Mouse (Mus musculus) heart, embryonic 16.5 days (tissue): ENCODE data around the gene Cst6. TPM values are rescaled to one million over a fixed set of nuclear protein-coding genes. Genes with fewer than 3 reads are reported as not detected.
"Not testable (repeated sequence)": the region's sequence is repeated elsewhere in the genome, so short reads cannot be mapped to it uniquely, and the experiment has no call there.

Experiments
- ATAC-seq: fragments of 200-750 bp; cut with Nextera tagmentation; replicated peaks from 2 replicates; pipeline ENCODE4 v1.8.0; 2017; ENCODE audit warnings: moderate number of reproducible peaks; ENCODE audit not compliant: insufficient read depth, low FRiP score; ENCODE audit errors: extremely low read depth
- H3K27ac ChIP-seq: fragments of 300-500 bp; sonication (generic); 2 replicates; pipeline ENCODE4 v1.5.1; 2014; ENCODE audit warnings: mild to moderate bottlenecking, low read length, control low read depth, moderate library complexity
- H3K27me3 ChIP-seq: fragments of 300-500 bp; sonication (generic); 2 replicates; pipeline ENCODE4 v1.6.1; 2014; ENCODE audit warnings: low read length, mixed read lengths; ENCODE audit not compliant: control insufficient read depth, insufficient read depth
- H3K36me3 ChIP-seq: fragments of 300-500 bp; sonication (generic); 2 replicates; pipeline ENCODE4 v1.6.1; 2014; ENCODE audit not compliant: control insufficient read depth, insufficient read depth
- H3K4me1 ChIP-seq: fragments of 300-500 bp; sonication (generic); 2 replicates; pipeline ENCODE4 v1.6.1; 2014; ENCODE audit warnings: low read length, mixed read lengths; ENCODE audit not compliant: control insufficient read depth, insufficient read depth
- H3K4me2 ChIP-seq: fragments of 300-500 bp; sonication (generic); 2 replicates; pipeline ENCODE4 v1.6.1; 2014; ENCODE audit warnings: low read depth, mild to moderate bottlenecking, control low read depth, low read length
- H3K4me3 ChIP-seq: fragments of 300-500 bp; sonication (generic); 2 replicates; pipeline ENCODE4 v1.5.1; 2014; ENCODE audit warnings: mild to moderate bottlenecking, control low read depth, low read length
- H3K9ac ChIP-seq: fragments of 300-500 bp; sonication (generic); 2 replicates; pipeline ENCODE4 v1.6.1; 2014; ENCODE audit warnings: low read length, control low read depth
- H3K9me3 ChIP-seq: fragments of 300-500 bp; sonication (generic); replicated peaks from 2 replicates; pipeline ENCODE4 v1.6.1; 2016; ENCODE audit warnings: low read length; ENCODE audit not compliant: control insufficient read depth
- WGBS: fragments of 180-500 bp; shearing (Covaris S2); extraction: QIAGEN DNeasy Blood & Tissue Kit; methylation state at CpG from one replicate; pipeline ENCODE4 v1.1.7; 2014; 5-methylcytosine and 5-hydroxymethylcytosine counted together
- polyA plus RNA-seq: library from polyadenylated mRNA; unstranded; fragments of >200 nt; fragmentation: Nextera tagmentation; extraction: Ambion mirVana; gene quantifications from 2 replicates; pipeline ENCODE4 v1.2.1, GENCODE M21; 2015

Gene Cst6
- 1.00 and 2.1 TPM in 2 replicates for polyA plus RNA-seq

GRCm38 (mm10) chr19:5349502-5349873 is at the start of gene Cst6:
TSS of gene Cst6 (minus strand) at chr19:5349574.
- Histone ChIP-seq H3K4me2 (peak within 1 kb of the TSS; percentile 89), H3K9ac (peak within 1 kb of the TSS; percentile 74), H3K4me3 (peak within 1 kb of the TSS; percentile 55)
- ATAC-seq, H3K36me3 ChIP-seq, H3K27ac ChIP-seq, H3K9me3 ChIP-seq, H3K27me3 ChIP-seq, H3K4me1 ChIP-seq: not testable (repeated sequence)
- 64% methylated on average over 6 of the region's 6 CpGs for WGBS

- H3K9ac ChIP-seq, result no peak overlapping the region
- no peak overlapping the region for H3K4me2 ChIP-seq
- H3K27ac ChIP-seq, result no peak overlapping the region
- H3K4me1 ChIP-seq, result peaks cover 5% of the 10 kb centered on the region
- WGBS, result 66% methylated on average over 4 of the region's 4 CpGs
- no peak for ATAC-seq
- H3K36me3 ChIP-seq, result no peaks in the 10 kb centered on the region
- H3K4me3 ChIP-seq, result no peak overlapping the region
- no peaks in the 10 kb centered on the region for H3K27me3 ChIP-seq
- H3K9me3 ChIP-seq, result no peaks in the 10 kb centered on the region
These were observed 46.0 kb upstream of the Cst6 start for GRCm38 (mm10) chr19:5395371-5395770.

GRCm38 (mm10) chr19:5394168-5394567 is 44.8 kb upstream of the Cst6 start:
- WGBS, result 47% methylated on average over 10 of the region's 10 CpGs
- no peak overlapping the region for H3K4me2 ChIP-seq
- no peak overlapping the region for H3K9ac ChIP-seq

GRCm38 (mm10) chr19:5392892-5393291 is 43.5 kb upstream of the Cst6 start:
- no peak overlapping the region for H3K9ac ChIP-seq
- WGBS, result 23% methylated on average over 4 of the region's 4 CpGs
- no peaks in the 10 kb centered on the region for H3K9me3 ChIP-seq

More at GRCm38 (mm10) chr19:5394168-5394567, 44.8 kb upstream of the Cst6 start:
- Histone ChIP-seq H3K36me3 (no peaks in the 10 kb centered on the region), H3K4me3 (no peak overlapping the region), H3K4me1 (peaks cover 17% of the 10 kb centered on the region), H3K27ac (no peak overlapping the region), H3K9me3 (no peaks in the 10 kb centered on the region), H3K27me3 (no peaks in the 10 kb centered on the region)
- no peak for ATAC-seq

GRCm38 (mm10) chr19:5390416-5390815 is 41.0 kb upstream of the Cst6 start:
- ATAC-seq, result no peak
- no peaks in the 10 kb centered on the region for H3K9me3 ChIP-seq
- no peaks in the 10 kb centered on the region for H3K27me3 ChIP-seq
- peak overlapping the region; percentile 99 for H3K4me3 ChIP-seq
- peak overlapping the region; percentile 88 for H3K27ac ChIP-seq
- WGBS, result 43% methylated on average over 8 of the region's 8 CpGs
- peaks cover 32% of the 10 kb centered on the region for H3K4me1 ChIP-seq
- H3K4me2 ChIP-seq, result peak overlapping the region; percentile 90
- H3K36me3 ChIP-seq, result peaks cover 2% of the 10 kb centered on the region; the same call in 1 of the 2 replicates
- H3K9ac ChIP-seq, result peak overlapping the region; percentile 88

More at GRCm38 (mm10) chr19:5392892-5393291, 43.5 kb upstream of the Cst6 start:
- Histone ChIP-seq H3K4me1 (peaks cover 17% of the 10 kb centered on the region), H3K27me3 (no peaks in the 10 kb centered on the region), H3K4me3 (no peak overlapping the region), H3K4me2 (no peak overlapping the region), H3K27ac (peak overlapping the region; percentile 56), H3K36me3 (no peaks in the 10 kb centered on the region)
- ATAC-seq, result no peak

- Histone ChIP-seq H3K4me1 (peaks cover 32% of the 10 kb centered on the region), H3K9ac (peak overlapping the region; percentile 88)
- 20% methylated on average over 12 of the region's 12 CpGs for WGBS
These were observed 40.3 kb upstream of the Cst6 start for GRCm38 (mm10) chr19:5389647-5390046.

GRCm38 (mm10) chr19:5388588-5389242 is 39.3 kb upstream of the Cst6 start, which contains the start of gene Sart1:
TSS of gene Sart1 (minus strand) at chr19:5388703.
- Histone ChIP-seq H3K9ac (peak within 1 kb of the TSS; percentile 95), H3K4me3 (peak within 1 kb of the TSS; percentile 99), H3K36me3 (peaks cover 15% of the 10 kb centered on the region), H3K4me2 (peak within 1 kb of the TSS; percentile 95), H3K9me3 (no peaks in the 10 kb centered on the region), H3K27me3 (no peaks in the 10 kb centered on the region), H3K4me1 (peaks cover 32% of the 10 kb centered on the region), H3K27ac (peak within 1 kb of the TSS; percentile 88)
- peak; percentile 96 for ATAC-seq
- 1% methylated on average over 43 of the region's 43 CpGs for WGBS

More at GRCm38 (mm10) chr19:5389647-5390046, 40.3 kb upstream of the Cst6 start:
- Histone ChIP-seq H3K9me3 (no peaks in the 10 kb centered on the region), H3K36me3 (peaks cover 9% of the 10 kb centered on the region), H3K27ac (peak overlapping the region; percentile 88), H3K4me3 (peak overlapping the region; percentile 99), H3K27me3 (no peaks in the 10 kb centered on the region), H3K4me2 (peak overlapping the region; percentile 90)
- ATAC-seq, result no peak

GRCm38 (mm10) chr19:5388011-5388441 is 38.7 kb upstream of the Cst6 start:
- Histone ChIP-seq H3K9me3 (no peaks in the 10 kb centered on the region), H3K27me3 (no peaks in the 10 kb centered on the region), H3K4me1 (peaks cover 32% of the 10 kb centered on the region), H3K27ac (peak overlapping the region; percentile 85), H3K4me2 (peak overlapping the region; percentile 95), H3K4me3 (peak overlapping the region; percentile 99), H3K36me3 (peaks cover 22% of the 10 kb centered on the region), H3K9ac (peak overlapping the region; percentile 95)
- WGBS, result under 1% methylated on average over 43 of the region's 43 CpGs
- ATAC-seq, result peak; percentile 38; the same call in 1 of the 2 replicates

- no peak overlapping the region for H3K4me2 ChIP-seq
- no peak overlapping the region for H3K27ac ChIP-seq
- no peaks in the 10 kb centered on the region for H3K9me3 ChIP-seq
- no peak overlapping the region for H3K9ac ChIP-seq
- WGBS, result 84% methylated on average over 8 of the region's 8 CpGs
- H3K4me1 ChIP-seq, result peaks cover 20% of the 10 kb centered on the region
- H3K4me3 ChIP-seq, result no peak overlapping the region
- peaks cover 52% of the 10 kb centered on the region for H3K36me3 ChIP-seq
- H3K27me3 ChIP-seq, result no peaks in the 10 kb centered on the region
- no peak for ATAC-seq
These were observed 35.3 kb upstream of the Cst6 start for GRCm38 (mm10) chr19:5384715-5385114.
